Mouse (Mus musculus): ENCODE measurements around the gene Chst2.

The Chst2 gene

DNA sequence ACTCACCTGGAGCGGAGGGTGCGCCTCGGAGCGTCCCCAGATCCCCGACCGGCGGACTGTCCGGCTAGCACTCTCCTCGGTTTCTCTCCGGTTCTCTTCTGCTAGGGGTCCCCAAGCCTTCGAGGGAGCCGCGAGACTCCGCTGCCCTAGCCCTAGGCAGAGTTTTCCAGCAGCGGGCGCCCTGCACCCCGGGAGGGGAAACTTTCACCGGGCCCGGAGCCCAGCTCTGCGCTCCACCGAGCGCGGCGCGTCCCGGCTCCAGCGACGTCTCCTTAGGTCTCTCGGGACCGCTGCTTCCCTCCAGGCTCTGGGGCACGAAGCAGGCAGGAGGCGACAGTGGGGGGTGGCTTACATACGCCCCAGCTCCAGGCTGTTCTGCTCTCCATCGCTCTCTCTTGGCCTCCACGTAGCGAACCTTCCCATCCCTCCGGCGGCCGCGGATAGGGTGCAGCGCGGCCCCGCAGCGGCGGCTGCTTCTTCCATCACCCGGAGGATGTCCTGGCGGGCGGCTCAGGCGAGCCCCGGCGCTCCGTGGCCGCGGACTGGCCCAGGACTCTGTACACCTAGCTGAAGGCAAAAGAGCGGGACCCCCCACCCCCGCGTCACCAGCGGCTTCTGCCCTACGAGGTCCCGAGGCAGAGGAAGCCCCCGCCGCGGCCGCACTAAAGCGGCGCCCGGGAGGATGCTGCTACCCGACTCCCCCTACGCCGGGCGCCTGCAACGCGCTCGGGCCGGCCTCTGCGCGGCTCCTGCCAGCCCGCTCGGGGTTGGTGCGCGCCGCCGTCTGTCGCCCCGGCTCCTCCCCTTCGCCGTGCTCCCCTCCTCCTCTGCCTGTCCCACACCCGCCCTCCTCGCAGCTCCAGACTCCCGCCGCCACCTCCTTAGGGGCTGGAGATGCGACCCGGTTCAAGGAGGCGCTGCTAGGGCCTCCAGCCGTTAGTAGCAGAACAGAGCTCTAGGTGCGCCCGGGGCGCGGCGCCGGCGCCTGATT is at the start of gene Chst2:
Gene Chst2 (minus strand): TSS at position 152 of the 991 bp plus-strand sequence.
- peak; percentile 82 for DNase-seq (ENCODE audit: low spot score)

DNA sequence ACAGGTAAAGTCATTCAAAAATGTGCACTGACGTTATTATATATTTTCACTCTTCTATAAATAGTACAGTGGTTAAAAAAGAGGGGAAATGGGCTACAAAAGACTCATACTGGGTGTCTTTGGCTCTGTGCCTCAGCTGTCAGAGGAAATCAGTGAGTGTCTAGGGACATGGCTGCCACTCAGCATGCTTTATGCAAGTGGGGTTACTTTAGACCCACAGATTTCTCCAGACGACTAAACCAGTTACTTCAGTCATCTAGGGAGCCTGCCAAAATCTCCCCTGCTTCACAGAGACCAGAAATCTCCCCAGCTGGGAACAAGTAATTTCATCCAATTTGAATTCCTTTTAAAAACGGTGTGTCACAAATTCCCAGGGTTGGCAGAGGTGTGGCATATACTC is 45.4 kb upstream of the Chst2 start:
- DNase-seq (ENCODE audit: low spot score) = no peak

DNA sequence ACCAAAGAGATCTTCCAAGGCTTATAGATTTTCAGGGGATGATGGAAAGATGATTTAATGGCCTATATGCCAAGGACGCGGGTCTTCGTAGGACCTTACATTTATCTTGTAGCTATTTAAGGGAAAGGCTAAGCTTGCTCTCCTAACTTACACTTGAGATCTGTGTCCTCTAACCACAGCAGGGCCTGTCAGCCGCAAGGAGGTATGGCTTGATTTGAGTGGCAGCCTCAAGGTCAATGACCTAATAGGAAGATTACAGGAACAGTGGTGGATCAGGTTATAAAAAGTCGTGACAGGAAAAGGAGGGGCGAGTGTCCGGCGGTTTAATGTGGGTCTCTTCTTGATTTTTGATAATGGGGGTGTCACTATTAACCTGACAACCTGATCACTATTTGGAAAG is 44.1 kb upstream of the Chst2 start:
- DNase-seq (ENCODE audit: low spot score) = no peak

DNA sequence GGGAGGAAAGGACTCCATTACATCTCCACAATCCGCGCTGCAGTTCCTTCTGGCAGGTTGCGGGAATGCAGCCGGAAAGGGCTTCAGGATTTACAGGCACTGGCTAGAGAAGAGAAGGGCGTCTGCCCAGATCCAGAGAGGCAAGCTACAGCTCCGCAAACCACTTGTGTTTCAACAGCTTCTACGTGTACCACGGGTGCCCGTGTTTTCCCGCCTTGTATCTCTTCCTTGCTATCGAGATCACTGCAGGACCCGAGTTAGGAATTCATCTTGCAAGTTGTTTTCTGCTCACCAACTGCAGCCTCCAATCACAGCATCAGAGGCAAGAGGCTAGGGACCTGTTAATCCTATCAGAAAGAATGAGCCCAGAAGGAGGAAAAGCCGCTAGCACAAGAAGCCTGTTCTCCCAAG is 35.8 kb upstream of the Chst2 start:
- DNase-seq (ENCODE audit: low spot score) = no peak

DNA sequence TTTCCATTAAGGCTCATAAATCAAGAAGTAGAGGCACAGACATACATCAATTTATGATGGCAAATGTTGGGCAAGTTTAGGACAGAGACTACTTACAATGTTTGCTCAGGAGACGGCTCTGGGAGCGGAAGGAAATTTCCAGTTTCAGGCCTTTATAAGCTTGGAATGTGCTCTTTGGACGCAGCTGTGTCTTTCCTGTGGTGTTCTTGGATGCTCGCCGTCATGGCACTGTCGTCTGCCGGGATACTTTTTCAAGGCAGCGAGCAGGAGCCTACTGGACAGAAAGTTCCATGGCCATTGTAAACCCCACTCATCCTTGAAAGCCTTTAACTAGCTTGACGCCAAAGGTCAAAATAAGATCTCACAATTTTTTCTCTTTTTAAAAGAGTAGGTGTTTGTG is 31.4 kb upstream of the Chst2 start:
- no peak for DNase-seq (ENCODE audit: low spot score)

DNA sequence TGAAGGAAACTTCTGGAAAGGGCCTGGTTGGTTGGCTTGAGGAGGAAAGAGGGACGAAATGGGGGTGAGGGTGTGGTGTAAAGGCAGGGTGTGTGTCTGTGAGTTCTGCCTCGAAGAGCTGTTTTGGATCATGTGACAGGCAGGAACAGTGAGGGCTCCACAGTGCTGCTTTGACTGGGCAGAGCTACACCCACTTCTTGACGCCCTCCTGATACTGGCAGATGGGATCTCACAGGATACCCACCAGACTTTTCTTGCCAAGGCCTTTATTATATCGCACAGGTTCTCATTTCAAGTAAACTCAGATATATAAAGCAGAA is 29.7 kb upstream of the Chst2 start:
- no peak for DNase-seq (ENCODE audit: low spot score)

DNA sequence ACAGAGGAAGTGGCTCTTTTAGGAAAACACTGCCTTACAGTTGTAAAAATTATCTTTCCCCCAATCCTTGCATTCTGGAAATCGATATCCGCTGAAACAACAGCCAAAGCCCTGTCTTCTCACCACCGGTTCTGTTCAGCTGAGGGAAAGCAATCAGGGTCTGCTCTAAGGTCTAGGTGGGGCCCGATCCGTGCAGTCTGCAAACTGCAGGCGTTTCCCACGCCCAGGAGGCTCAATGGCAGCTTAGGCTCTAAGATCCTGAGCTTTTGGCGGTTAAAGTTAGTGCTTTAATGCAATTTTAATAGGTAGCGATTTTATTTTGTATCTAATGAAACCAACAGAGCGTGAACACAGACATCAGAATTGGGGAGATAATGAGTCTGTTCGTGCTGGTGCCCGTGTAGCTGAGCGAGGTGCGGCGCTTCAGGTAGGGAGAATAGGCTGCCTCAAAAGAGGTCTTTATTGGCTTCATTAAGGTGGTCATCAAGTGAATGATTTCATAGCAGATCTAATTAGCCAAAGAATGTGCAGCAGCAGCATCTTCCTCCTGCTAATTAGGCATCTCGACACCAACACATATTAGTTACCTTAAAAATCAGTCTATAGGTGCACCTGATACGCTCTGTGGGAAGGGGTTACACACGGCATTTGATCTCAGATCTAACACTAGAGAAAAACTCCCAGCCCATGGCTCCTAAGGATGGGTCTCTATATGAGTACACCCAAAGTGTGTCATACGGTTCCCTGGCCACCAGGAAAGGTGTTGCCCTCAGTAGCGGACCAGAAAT is 29.2 kb upstream of the Chst2 start:
- no peak for DNase-seq (ENCODE audit: low spot score)

DNA sequence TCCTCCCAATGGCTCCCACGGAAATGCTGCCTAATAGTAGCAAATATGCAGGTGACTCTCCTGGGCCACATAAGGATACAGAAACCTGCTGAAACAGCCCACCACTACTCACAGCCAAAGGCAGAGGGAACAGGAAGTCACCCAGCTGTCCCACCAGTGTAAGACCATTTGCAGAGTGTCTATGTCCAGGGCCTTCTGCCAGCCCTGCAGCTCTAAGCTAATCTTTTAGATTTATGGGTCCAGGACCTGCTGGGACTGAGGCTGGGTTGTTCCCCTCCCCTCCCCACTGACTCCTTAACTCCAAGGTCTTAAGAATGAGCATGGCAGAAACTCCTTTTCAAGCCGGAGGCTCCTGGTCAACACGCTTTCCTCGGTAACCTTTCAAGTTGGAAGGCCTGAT is 21.8 kb upstream of the Chst2 start:
- no peak for DNase-seq (ENCODE audit: low spot score)

DNA sequence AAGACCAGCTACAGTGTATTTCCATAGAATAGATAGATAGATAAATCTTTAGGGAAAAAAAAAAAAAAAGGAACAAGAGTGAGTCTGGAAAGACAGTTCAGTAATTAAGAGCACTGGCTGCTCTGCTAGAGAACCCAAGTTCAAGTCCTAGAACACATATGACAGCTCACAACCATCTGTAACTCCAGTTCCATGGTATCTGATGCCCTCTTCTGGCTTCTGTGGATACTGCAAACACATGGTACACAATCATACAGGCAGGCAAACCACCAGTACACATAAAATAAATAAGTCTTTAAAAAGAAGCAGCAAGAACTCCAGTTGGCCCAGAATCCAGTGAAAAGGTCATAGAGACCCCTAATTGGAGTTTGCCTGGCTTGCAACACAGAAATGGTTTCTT is 7.4 kb upstream of the Chst2 start:
- no peak for DNase-seq (ENCODE audit: low spot score)

DNA sequence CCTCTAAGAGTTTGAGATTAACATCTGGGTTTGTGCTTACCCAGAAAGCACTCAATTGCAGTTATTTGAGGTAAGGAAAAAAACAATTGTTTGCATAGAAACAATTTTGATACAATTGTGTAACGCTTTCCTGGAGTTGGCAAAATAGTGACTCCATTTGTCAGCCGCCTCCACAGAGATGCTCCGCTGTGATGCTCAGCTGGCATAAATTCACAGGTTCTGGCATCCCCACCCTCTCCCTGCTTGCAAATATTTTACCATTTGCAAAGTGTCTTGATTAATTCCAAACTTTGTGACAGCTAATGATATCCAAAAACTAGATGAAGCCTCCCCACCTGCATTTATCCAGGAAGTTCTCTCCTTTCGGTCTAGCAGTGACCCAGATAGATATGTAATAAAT is 5.5 kb upstream of the Chst2 start:
- DNase-seq (ENCODE audit: low spot score) = no peak

DNA sequence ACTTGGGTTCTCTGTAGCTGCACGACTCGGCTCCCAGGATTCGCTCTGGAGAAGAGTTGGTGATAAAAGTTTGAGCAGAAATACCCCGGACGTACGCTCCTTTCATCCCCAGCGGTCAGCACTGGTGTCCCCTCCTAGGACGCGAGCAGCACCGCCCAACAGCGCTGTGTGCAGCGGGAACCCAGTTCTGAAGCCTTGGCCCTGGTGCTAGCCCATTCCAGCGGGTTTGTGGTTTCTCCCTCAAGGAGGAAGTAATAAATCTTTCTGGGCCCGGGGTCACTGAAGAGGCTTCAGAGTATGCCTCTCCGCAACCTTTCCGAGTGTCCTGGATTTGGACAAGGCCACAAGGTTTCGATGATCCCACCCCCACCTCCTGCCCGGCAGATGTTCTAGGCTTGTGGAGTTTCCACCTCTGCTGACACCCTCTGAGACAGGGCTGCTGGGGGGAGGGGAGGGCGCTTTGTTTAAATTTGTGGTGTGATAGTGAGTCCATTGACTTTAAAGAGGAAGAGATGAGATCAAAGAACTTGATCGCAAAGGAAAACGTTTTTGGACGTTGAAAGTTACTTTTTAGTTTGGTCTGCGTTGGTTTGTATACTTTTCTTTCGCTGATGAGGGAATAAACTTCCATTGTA is 1.2 kb upstream of the Chst2 start:
- DNase-seq (ENCODE audit: low spot score) = peak; percentile 34

DNA sequence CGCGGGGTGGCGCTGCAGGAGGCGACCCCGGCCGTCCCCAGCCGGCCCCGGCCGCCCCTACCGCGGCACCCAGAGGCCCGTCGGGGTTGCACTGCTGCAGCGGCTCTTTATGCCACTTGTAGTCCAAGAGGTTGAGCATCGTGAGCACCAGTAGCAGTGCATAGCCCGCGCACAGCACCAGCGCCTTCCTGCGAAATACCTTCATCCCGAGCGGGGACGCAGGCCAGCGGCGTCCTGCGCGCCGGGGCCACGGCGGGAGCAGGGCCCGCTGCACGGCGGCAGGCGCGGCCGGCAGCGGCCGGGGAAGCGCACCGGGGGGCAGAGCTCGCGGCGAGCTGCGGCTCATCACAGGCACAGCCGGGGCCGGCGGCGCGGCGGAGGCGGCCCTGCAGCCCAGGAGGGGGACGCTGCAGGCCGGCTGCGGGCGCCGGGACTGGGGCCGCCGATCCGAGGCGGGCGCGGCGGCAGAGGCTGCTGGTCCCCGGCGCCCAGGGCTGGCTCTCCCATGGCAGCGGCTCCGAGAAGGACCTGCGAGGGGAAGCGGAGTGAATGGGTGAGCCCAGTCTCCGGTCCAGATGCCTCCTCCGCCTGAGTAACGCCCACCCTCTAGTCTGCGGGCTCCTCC is 464 bp downstream of the Chst2 start:
- DNase-seq (ENCODE audit: low spot score) = peak; percentile 14

DNA sequence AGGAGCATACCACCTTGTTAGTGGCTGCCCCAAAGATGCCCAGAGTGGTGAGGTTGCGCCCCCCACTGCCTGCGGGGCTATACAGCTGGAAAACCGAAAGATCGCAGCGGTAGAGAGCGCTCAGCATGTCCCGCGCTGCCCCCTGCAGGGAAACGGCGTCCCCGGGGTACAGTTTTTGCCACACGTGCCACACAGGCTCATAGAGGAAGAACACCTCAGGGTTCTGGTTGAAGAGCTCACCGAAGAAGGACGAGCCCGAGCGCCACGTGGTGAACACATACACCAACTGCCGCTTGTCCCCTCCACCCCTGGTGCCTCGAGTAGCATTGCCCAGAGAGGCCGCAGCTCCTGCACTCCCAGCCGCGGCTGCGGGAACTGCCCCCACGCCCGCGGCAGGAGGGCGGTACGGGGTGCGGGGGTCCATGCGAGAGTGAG is 994 bp downstream of the Chst2 start:
- DNase-seq (ENCODE audit: low spot score) = peak; percentile 62

DNA sequence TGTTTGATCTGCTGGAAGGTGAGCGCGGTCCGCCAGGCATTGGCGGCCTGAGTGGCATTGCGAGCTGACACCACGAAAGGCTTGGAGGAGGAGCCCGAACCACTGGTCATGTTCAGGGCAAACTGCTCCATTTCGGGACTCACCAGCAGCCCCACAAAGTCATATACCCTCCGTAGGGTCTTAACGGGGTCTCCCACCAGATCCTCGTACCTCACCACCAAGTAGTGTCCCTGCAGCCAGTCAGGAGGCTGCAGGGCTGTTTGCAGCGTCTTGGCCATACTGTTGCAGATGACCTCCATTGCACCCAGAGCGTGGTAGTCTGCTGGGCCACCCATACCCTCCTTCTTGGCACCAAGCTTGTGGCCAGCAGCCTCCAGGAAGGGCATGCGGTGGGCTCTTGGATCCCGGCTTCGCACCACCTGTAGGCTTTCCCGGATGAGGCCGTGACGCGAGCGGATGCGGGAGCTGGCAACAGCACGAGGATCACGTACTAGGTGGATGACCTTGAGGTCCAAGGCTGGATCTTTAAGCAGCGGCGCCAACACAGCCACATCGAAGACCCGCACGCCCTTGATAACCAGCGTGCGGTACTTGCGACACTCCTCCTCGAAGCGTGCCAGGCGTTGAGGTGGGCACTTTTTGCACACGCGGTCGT is 1.6 kb downstream of the Chst2 start:
- DNase-seq (ENCODE audit: low spot score) = peak; percentile 4

DNA sequence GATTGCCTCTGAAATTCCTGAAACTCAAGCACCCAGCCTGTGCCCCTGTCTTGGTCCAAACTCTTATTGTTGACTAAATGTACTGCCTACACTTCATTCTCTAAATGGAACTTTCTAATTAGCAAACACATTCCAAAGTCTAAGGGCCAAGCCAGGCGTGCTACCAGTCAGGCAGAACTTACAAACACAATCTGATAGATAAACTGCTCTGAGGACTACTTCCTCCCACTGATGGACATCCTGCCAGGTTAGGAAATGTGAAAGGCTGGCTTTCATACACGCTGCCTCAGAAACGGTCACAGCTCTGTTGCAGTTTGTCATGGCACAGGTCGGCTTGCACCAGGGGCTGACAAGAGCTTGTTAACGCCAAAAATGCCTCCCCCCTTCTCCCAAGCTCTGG is 4.8 kb downstream of the Chst2 start:
- no peak for DNase-seq (ENCODE audit: low spot score)

DNA sequence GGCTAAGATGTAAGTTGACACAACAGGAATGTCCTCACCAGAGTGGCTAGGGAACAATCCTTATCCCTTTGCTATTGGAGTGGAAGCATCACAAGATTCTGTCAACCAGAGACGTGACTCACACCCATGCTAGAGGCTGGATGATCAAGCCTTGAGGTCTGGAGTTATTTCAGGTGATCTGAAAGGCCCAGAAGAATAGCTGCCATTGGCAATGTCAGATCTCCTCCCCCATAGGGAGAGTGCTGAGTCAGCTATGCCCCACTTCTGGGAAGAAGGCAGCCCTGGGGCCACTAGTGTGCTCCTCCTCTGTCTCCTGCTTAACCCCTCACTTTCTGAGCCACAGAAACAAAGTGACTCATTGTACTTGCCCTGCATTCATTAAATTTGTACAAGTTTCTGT is 14.5 kb downstream of the Chst2 start:
- no peak for DNase-seq (ENCODE audit: low spot score)

DNA sequence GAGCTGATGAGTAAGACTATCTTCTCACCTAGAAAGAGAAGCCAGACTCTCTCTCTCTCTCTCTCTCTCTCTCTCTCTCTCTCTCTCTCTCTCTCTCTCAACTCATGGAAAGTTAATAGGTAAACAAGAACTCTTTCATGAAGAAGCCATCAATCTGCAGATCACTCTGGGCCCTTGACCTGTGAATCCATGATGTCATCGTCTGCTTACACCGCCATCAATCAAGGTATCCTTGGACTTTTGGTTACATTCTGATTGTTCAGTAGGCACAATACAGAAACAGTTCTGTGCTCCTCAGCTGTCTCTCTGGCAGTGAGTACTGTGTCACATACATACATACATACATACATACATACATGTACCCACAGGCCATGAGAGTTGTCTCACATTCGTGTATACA is 16.6 kb downstream of the Chst2 start:
- no peak for DNase-seq (ENCODE audit: low spot score)

DNA sequence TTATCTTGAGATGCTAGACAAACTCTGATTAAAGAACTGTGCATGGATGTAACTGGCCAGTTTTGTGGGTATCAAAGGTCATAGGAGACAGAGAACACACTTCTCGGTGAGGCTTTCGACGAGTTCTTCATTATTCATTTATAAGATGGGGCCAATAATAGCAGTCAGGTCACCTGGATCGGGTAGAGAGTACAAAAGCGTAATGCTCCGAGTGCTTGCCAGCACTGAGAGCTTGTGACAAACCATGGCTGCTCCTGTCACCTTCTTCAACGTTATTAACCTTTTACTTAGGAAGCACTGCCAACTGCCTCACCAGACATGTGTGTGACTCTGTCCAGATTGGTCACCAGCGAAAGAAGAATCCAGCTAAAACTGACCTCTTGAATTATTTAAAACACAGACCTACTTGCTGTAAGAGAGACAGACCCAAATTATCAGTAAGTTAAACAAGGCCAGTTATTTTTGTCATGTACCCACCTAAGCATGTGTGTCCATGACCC is 18.6 kb downstream of the Chst2 start:
- no peak for DNase-seq (ENCODE audit: low spot score)

DNA sequence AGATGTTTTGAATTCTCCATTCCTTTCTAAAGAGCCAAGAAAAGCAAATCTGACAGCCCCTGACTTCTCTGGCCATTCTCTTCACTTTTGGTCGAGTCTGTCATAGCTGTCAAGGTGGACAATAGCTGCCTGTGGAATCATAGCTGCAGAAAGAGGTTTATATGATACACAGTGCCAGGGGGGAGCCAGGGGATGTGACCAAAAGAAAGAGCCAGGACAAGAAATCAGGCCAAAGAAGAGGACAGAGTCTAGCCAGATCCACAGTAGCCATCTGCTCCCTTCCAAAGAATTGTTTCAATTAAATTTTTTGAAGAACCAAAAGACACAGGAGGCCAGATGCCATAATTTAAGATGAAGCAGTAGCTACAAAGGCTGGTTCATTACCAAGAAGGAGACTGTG is 30.6 kb downstream of the Chst2 start:
- DNase-seq (ENCODE audit: low spot score) = no peak

DNA sequence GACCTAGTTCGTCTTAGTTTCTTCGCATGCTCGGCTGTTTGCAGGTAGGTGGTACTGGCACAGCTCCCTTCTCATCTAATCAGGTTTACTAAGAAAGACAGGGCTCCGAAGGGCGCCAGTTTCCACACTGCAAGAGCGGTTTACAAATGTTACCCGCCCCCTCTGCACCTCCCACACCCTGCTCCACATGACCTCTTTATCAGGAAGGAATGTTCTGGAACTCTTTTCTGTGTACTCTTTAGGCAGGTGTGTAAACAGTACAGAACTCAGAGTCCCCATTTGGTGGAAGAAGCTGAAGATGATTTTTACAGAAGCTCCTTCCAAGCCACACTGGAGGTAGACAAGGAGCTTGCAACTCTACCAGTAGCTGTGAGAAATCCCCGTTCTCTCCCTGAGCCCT is 31.2 kb downstream of the Chst2 start:
- no peak for DNase-seq (ENCODE audit: low spot score)

DNA sequence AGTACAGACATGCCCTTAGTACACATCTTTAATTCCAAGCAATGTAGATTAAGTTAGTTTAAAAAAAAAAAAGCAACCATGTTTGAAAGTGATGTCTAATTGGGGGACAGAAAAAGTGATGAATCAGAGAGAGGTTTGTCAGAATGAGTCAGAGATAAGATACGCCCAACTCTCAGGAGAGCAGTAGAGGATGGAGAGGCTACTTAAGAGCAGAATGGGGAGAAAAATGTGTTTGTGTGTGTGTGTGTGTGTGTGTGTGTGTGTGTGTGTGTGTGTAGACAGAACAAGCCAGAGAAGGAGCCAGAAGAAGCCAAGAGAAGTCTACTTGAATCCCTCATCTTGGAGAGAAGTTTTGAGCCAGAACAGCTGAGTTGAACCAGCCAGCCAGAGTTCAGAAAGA is 32.8 kb downstream of the Chst2 start:
- no peak for DNase-seq (ENCODE audit: low spot score)

DNA sequence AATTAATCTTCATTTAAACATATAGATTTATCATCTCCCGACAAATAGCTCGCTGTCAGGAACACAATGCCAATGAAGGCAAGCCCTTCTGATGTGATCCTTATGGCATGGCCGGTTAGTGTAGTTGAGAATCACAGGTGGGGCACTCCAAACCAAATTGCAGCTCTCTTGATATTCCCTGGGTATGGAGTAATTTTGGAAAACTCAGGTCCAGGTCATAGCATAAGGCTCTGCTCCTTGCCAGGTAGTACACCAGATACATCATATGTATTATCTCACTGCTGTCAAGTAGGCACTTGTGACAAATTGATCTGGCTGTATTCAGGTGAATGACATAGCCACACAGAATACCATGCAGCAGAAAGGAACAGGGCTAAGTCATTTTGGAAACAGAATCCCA is 40.6 kb downstream of the Chst2 start:
- DNase-seq (ENCODE audit: low spot score) = no peak

Measured in urinary bladder, postnatal 14 days (tissue).